Mouse (Mus musculus): ENCODE measurements around the gene 3110001I22Rik. TPM values are rescaled to one million over a fixed set of nuclear protein-coding genes. Genes with fewer than 3 reads are reported as not detected.

The 3110001I22Rik gene
- polyA plus RNA-seq, 1 experiment from 2014 or later = 6.0 TPM

DNA sequence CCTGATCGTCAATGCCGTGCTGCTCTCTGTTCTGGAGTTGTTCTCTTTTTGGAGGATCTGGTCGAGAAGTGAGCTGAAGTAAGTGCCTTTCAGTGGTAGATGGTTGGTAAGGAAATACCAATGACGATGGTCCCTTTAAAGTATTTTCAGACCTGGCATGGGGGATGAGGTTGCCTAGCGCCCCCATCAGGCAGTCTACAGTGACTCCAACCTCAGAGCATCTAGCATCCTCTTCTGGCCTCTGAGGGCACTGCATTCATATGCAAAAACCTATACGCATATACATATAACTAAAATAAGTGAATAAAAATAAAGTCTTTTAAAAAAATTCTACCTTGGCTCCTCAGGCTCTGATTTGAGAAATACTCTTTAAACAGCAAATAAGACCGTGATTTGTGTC is 27.3 kb downstream of the 3110001I22Rik start:
- H3K4me2 ChIP-seq (ENCODE audit: low read length) = no peak overlapping the region
- H3K9me3 ChIP-seq (ENCODE audit: control insufficient read depth, low read length) = no peaks in the 10 kb centered on the region
- H3K4me1 ChIP-seq (ENCODE audit: control insufficient read depth, insufficient read depth, low read depth, low read length) = no peaks in the 10 kb centered on the region
- WGBS = 90% methylated on average over 7 of the region's 7 CpGs
- peaks cover 27% of the 10 kb centered on the region for H3K36me3 ChIP-seq (ENCODE audit: control insufficient read depth, insufficient read depth, low read length)
- no peaks in the 10 kb centered on the region for H3K27me3 ChIP-seq (replicated peaks; ENCODE audit: control insufficient read depth, insufficient read depth, low read length)
- no peak overlapping the region for H3K27ac ChIP-seq (ENCODE audit: low read depth, low read length)
- H3K9ac ChIP-seq (ENCODE audit: low read depth, low read length) = no peak overlapping the region
- ATAC-seq = no peak
- H3K4me3 ChIP-seq (ENCODE audit: low read length) = no peak overlapping the region

- 99% methylated on average over 7 of the region's 7 CpGs for WGBS
- H3K9ac ChIP-seq (ENCODE audit: low read depth, low read length) = no peak overlapping the region
- H3K27ac ChIP-seq (ENCODE audit: low read depth, low read length) = no peak overlapping the region
- no peak overlapping the region for H3K4me2 ChIP-seq (ENCODE audit: low read length)
- no peaks in the 10 kb centered on the region for H3K4me1 ChIP-seq (ENCODE audit: control insufficient read depth, insufficient read depth, low read depth, low read length)
- H3K4me3 ChIP-seq (ENCODE audit: low read length) = no peak overlapping the region
- ATAC-seq = no peak
- no peaks in the 10 kb centered on the region for H3K9me3 ChIP-seq (ENCODE audit: control insufficient read depth, low read length)
- H3K27me3 ChIP-seq (replicated peaks; ENCODE audit: control insufficient read depth, insufficient read depth, low read length) = no peaks in the 10 kb centered on the region
- H3K36me3 ChIP-seq (ENCODE audit: control insufficient read depth, insufficient read depth, low read length) = peaks cover 20% of the 10 kb centered on the region
Observed at GRCm38 (mm10) chr16:13702184-13702583, 30.5 kb downstream of the 3110001I22Rik start.

GRCm38 (mm10) chr16:13704676-13705075 is 32.9 kb downstream of the 3110001I22Rik start:
- Histone ChIP-seq H3K9me3 (ENCODE audit: control insufficient read depth, low read length) (no peaks in the 10 kb centered on the region), H3K27me3 (replicated peaks; ENCODE audit: control insufficient read depth, insufficient read depth, low read length) (no peaks in the 10 kb centered on the region), H3K4me1 (ENCODE audit: control insufficient read depth, insufficient read depth, low read depth, low read length) (no peaks in the 10 kb centered on the region), H3K36me3 (ENCODE audit: control insufficient read depth, insufficient read depth, low read length) (peaks cover 5% of the 10 kb centered on the region; the same call in 1 of the 2 replicates), H3K27ac (ENCODE audit: low read depth, low read length) (no peak overlapping the region), H3K9ac (ENCODE audit: low read depth, low read length) (no peak overlapping the region), H3K4me2 (ENCODE audit: low read length) (no peak overlapping the region), H3K4me3 (ENCODE audit: low read length) (no peak overlapping the region)
- 95% methylated on average over 10 of the region's 10 CpGs for WGBS
- ATAC-seq = no peak

GRCm38 (mm10) chr16:13714910-13715309 is 43.2 kb downstream of the 3110001I22Rik start:
- ATAC-seq = no peak
- H3K4me2 ChIP-seq (ENCODE audit: low read length) = no peak overlapping the region
- no peak overlapping the region for H3K4me3 ChIP-seq (ENCODE audit: low read length)
- H3K27ac ChIP-seq (ENCODE audit: low read depth, low read length) = no peak overlapping the region
- no peaks in the 10 kb centered on the region for H3K4me1 ChIP-seq (ENCODE audit: control insufficient read depth, insufficient read depth, low read depth, low read length)
- no peak overlapping the region for H3K9ac ChIP-seq (ENCODE audit: low read depth, low read length)
- H3K9me3 ChIP-seq (ENCODE audit: control insufficient read depth, low read length) = no peaks in the 10 kb centered on the region
- H3K36me3 ChIP-seq (ENCODE audit: control insufficient read depth, insufficient read depth, low read length) = no peaks in the 10 kb centered on the region
- WGBS = 94% methylated on average over 3 of the region's 3 CpGs
- H3K27me3 ChIP-seq (replicated peaks; ENCODE audit: control insufficient read depth, insufficient read depth, low read length) = no peaks in the 10 kb centered on the region

- Histone ChIP-seq H3K9ac (ENCODE audit: low read depth, low read length) (no peak overlapping the region), H3K36me3 (ENCODE audit: control insufficient read depth, insufficient read depth, low read length) (no peaks in the 10 kb centered on the region), H3K27ac (ENCODE audit: low read depth, low read length) (no peak overlapping the region), H3K4me1 (ENCODE audit: control insufficient read depth, insufficient read depth, low read depth, low read length) (no peaks in the 10 kb centered on the region), H3K4me3 (ENCODE audit: low read length) (no peak overlapping the region), H3K9me3 (ENCODE audit: control insufficient read depth, low read length) (no peaks in the 10 kb centered on the region), H3K27me3 (replicated peaks; ENCODE audit: control insufficient read depth, insufficient read depth, low read length) (no peaks in the 10 kb centered on the region), H3K4me2 (ENCODE audit: low read length) (no peak overlapping the region)
- no peak for ATAC-seq
- WGBS = 91% methylated on average over 2 of the region's 2 CpGs
Observed at GRCm38 (mm10) chr16:13716821-13717553, 45.3 kb downstream of the 3110001I22Rik start.

DNA sequence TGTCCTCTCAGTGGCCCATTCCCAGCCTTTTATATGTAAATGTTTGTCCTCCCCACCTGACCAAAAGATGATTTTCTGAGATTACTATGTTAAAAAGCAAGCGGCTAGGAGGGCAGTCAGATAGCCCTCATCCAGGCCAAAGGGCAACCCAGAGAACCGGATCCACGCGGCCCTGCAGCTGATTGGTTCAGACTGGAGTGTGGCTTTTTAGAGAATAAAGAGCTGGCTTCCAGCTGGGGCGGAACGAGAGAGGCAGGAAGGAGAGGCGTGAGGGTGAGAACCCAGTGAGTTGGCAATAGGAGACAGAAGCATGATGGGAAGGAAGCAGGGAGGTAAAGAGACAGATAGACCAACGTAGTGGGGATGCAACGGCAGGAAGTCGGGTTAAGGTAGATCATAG is 51.2 kb downstream of the 3110001I22Rik start:
- Histone ChIP-seq H3K4me1 (ENCODE audit: control insufficient read depth, insufficient read depth, low read depth, low read length) (no peaks in the 10 kb centered on the region), H3K9ac (ENCODE audit: low read depth, low read length) (no peak overlapping the region), H3K36me3 (ENCODE audit: control insufficient read depth, insufficient read depth, low read length) (no peaks in the 10 kb centered on the region), H3K9me3 (ENCODE audit: control insufficient read depth, low read length) (no peaks in the 10 kb centered on the region), H3K27ac (ENCODE audit: low read depth, low read length) (no peak overlapping the region), H3K4me3 (ENCODE audit: low read length) (no peak overlapping the region), H3K27me3 (replicated peaks; ENCODE audit: control insufficient read depth, insufficient read depth, low read length) (no peaks in the 10 kb centered on the region), H3K4me2 (ENCODE audit: low read length) (no peak overlapping the region)
- 29% methylated on average over 10 of the region's 10 CpGs for WGBS
- no peak for ATAC-seq

- H3K4me2 ChIP-seq (ENCODE audit: low read length) = no peak overlapping the region
- no peak overlapping the region for H3K27ac ChIP-seq (ENCODE audit: low read depth, low read length)
- WGBS = 89% methylated on average over 5 of the region's 5 CpGs
- ATAC-seq = no peak
- H3K4me1 ChIP-seq (ENCODE audit: control insufficient read depth, insufficient read depth, low read depth, low read length) = no peaks in the 10 kb centered on the region; the same call in 1 of the 2 replicates
- no peaks in the 10 kb centered on the region for H3K9me3 ChIP-seq (ENCODE audit: control insufficient read depth, low read length)
- no peaks in the 10 kb centered on the region for H3K36me3 ChIP-seq (ENCODE audit: control insufficient read depth, insufficient read depth, low read length)
- H3K4me3 ChIP-seq (ENCODE audit: low read length) = no peak overlapping the region
- no peaks in the 10 kb centered on the region for H3K27me3 ChIP-seq (replicated peaks; ENCODE audit: control insufficient read depth, insufficient read depth, low read length)
- no peak overlapping the region for H3K9ac ChIP-seq (ENCODE audit: low read depth, low read length)
Observed at GRCm38 (mm10) chr16:13727811-13728335, 56.1 kb downstream of the 3110001I22Rik start.

Other genes with a start within 250 kb of the 3110001I22Rik start
- 31.4 and 31.7 TPM in 2 replicates for gene Parn, start 3.8 kb upstream of the 3110001I22Rik start, polyA plus RNA-seq (2015; fragmentation: Nextera tagmentation; extraction: Ambion mirVana)
- gene Bfar, start 71 bp upstream of the 3110001I22Rik start, polyA plus RNA-seq (2015; fragmentation: Nextera tagmentation; extraction: Ambion mirVana) = 50.9 and 52.2 TPM in 2 replicates
- gene Pla2g10, start 59.1 kb downstream of the 3110001I22Rik start, polyA plus RNA-seq (2015; fragmentation: Nextera tagmentation; extraction: Ambion mirVana) = 0.51 TPM in 1 of 2 replicates, not detected in the other
- gene Rrn3, start 108.8 kb downstream of the 3110001I22Rik start, polyA plus RNA-seq (2015; fragmentation: Nextera tagmentation; extraction: Ambion mirVana) = 76.6 and 88.3 TPM in 2 replicates
- 204 and 217 TPM in 2 replicates for gene Ntan1, start 146.9 kb downstream of the 3110001I22Rik start, polyA plus RNA-seq (2015; fragmentation: Nextera tagmentation; extraction: Ambion mirVana)
- 74.1 and 77.1 TPM in 2 replicates for gene Pdxdc1, start 231.2 kb downstream of the 3110001I22Rik start, polyA plus RNA-seq (2015; fragmentation: Nextera tagmentation; extraction: Ambion mirVana)
- 39.3 and 46.2 TPM in 2 replicates for gene Mpv17l, start 231.2 kb downstream of the 3110001I22Rik start, polyA plus RNA-seq (2015; fragmentation: Nextera tagmentation; extraction: Ambion mirVana)